Mouse (Mus musculus) gastrocnemius, postnatal 25 days (tissue): ENCODE results near the gene Abcd3. TPM values are rescaled to one million over a fixed set of nuclear protein-coding genes. Genes with fewer than 3 reads are reported as not detected.
A peak's percentile ranks its signal among the peaks of the same experiment; 100 is the strongest.

ENCODE experiments used
- DNase-seq: peaks from one replicate; pipeline ENCODE4 v3.0.0; 2022
- long read RNA-seq, 2 experiments: library from polyadenylated mRNA; stranded (forward); transcript quantifications; one replicate each; pipeline ENCODE4 v2.0.0; 2021
- total RNA-seq, 2 experiments: library from RNA; stranded (reverse); gene quantifications; 1 replicate in 1 of 2; 2 replicates in 1 of 2; pipeline ENCODE4 v1.2.3; 2021

Gene Abcd3
- total RNA-seq, result 10 to 100 TPM; 40.1 to 42.3 TPM
- long read RNA-seq, experiment 1, partial matches to known transcripts, result 1 of 31 reads
- long read RNA-seq, experiment 1, other reads (novel, unspliced or antisense), result 28 of 31 reads
- long read RNA-seq, experiment 2, partial matches to known transcripts, result 3 of 56 reads
- long read RNA-seq, experiment 2, other reads (novel, unspliced or antisense), result 49 of 56 reads

GRCm38 (mm10) chr3:121814877-121815548 lies at the start of gene Abcd3:
TSS of gene Abcd3 (minus strand) at chr3:121815302.
- DNase-seq, result peak; percentile 87

- DNase-seq, result no peak
Measured at GRCm38 (mm10) chr3:121859142-121859541, 44.0 kb upstream of the Abcd3 start.

GRCm38 (mm10) chr3:121856131-121856530 lies 41.0 kb upstream of the Abcd3 start:
- DNase-seq, result no peak

GRCm38 (mm10) chr3:121853781-121854520 lies 38.8 kb upstream of the Abcd3 start:
- DNase-seq, result no peak

GRCm38 (mm10) chr3:121852074-121852826 lies 37.1 kb upstream of the Abcd3 start:
- no peak for DNase-seq

- no peak for DNase-seq
Measured at GRCm38 (mm10) chr3:121851006-121851405, 35.9 kb upstream of the Abcd3 start.

- DNase-seq, result no peak
Measured at GRCm38 (mm10) chr3:121850381-121850780, 35.3 kb upstream of the Abcd3 start.

- no peak for DNase-seq
Measured at GRCm38 (mm10) chr3:121847296-121847695, 32.2 kb upstream of the Abcd3 start.

GRCm38 (mm10) chr3:121844658-121845057 lies 29.6 kb upstream of the Abcd3 start:
- no peak for DNase-seq

- no peak for DNase-seq
Measured at GRCm38 (mm10) chr3:121844013-121844412, 28.9 kb upstream of the Abcd3 start.

- DNase-seq, result no peak
Measured at GRCm38 (mm10) chr3:121843254-121843653, 28.2 kb upstream of the Abcd3 start.

GRCm38 (mm10) chr3:121842306-121842860 lies 27.3 kb upstream of the Abcd3 start:
- DNase-seq, result no peak

GRCm38 (mm10) chr3:121841412-121842014 lies 26.4 kb upstream of the Abcd3 start:
- DNase-seq, result no peak

- no peak for DNase-seq
Measured at GRCm38 (mm10) chr3:121840351-121840750, 25.2 kb upstream of the Abcd3 start.

GRCm38 (mm10) chr3:121834732-121835131 lies 19.6 kb upstream of the Abcd3 start:
- no peak for DNase-seq

- DNase-seq, result no peak
Measured at GRCm38 (mm10) chr3:121834250-121834649, 19.1 kb upstream of the Abcd3 start.

- DNase-seq, result no peak
Measured at GRCm38 (mm10) chr3:121825092-121825491, 10.0 kb upstream of the Abcd3 start.

- DNase-seq, result no peak
Measured at GRCm38 (mm10) chr3:121824319-121824718, 9.2 kb upstream of the Abcd3 start.

- DNase-seq, result no peak
Measured at GRCm38 (mm10) chr3:121822643-121823042, 7.5 kb upstream of the Abcd3 start.

GRCm38 (mm10) chr3:121821559-121822143 lies 6.5 kb upstream of the Abcd3 start:
- DNase-seq, result no peak

GRCm38 (mm10) chr3:121819693-121820200 lies 4.6 kb upstream of the Abcd3 start:
- DNase-seq, result no peak
